Mouse (Mus musculus): ENCODE results near the gene Ppp1r9a. TPM values are rescaled to one million over a fixed set of nuclear protein-coding genes. Genes with fewer than 3 reads are reported as not detected.

Gene Ppp1r9a
- 6.9 TPM for polyA plus RNA-seq (2014; fragmentation: Illumina TruSeq; extraction: RNeasy Lipid Tissue Mini Kit (QIAGEN cat#74804); ENCODE audit: insufficient read depth, low read depth, low replicate concordance)

DNA sequence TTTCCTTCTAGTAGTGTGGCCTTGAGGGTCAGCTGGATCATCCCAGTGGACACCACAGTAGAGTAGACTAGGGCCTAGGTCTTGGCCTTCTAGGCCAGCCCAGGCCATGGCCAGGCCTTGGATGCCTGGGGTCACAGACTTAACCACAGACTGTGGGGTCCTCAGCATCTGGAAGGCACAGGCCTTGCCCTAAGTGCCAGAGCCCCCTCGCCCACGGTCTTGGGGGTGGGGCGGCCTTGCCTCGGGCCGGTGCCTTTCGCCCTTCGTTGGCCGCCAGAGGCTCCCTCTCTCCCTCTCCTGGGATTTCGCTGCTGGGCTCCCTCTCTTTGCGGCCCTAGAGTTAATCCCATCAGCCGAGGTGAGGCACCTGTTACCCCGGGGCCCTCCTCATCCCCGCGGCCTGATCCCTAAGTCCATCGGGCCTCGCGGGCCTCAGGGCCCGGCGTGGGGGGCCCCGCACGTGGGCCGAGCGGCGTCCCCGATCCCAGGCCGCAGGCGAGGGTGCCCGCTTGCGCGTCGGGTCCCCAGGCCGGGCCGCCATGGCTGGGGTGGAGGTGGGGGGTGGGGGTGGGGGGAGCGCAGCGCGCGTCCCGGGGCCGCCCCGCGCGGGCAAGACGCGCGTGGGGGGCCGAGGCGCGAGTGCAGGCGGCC lies at the start of gene Ppp1r9a:
Gene Ppp1r9a (plus strand): TSS at position 244 of the 651 bp plus-strand sequence.

DNA sequence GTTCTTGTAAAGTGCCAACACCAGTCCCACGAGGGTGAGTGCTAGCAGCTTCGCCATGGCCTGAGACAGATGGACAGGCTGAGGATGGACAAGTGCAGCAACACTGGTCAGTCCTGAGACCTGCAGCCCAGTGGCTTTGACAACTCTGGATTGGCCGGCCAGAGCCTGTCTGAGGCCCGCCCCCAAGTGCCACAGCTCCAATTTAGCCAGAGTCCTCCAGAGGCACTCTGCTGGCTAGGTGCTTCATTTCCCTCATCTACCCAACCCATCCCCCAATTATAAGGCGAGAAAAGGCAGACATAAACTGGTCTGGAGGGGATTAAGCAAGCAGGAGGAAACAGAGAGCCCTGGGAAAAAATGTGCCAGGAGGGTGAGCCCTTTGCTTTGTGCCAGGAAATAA lies 291.0 kb downstream of the Ppp1r9a start, which contains the start of gene Pon1:
Gene Pon1 (minus strand): TSS at position 254 of the 400 bp plus-strand sequence.

Other genes starting within 250 kb of the Ppp1r9a start
- gene Sgce, start 155.7 kb upstream of the Ppp1r9a start, polyA plus RNA-seq (2014; fragmentation: Illumina TruSeq; extraction: RNeasy Lipid Tissue Mini Kit (QIAGEN cat#74804); ENCODE audit: insufficient read depth, low read depth, low replicate concordance): 65.4 TPM
- gene Peg10, start 155.6 kb upstream of the Ppp1r9a start, polyA plus RNA-seq (2014; fragmentation: Illumina TruSeq; extraction: RNeasy Lipid Tissue Mini Kit (QIAGEN cat#74804); ENCODE audit: insufficient read depth, low read depth, low replicate concordance): 0.80 TPM

All from lung, adult 10 weeks (tissue).